Mouse (Mus musculus) c-Kit-negative CD71-positive TER-119-positive erythroid progenitor cells, embryonic 14.5 days (primary cell): Measurements from ENCODE around the gene Ptprj.
"Not testable (repeated sequence)": the region's sequence is repeated elsewhere in the genome, so short reads cannot be mapped to it uniquely, and the experiment has no call there.

ENCODE experiments used
- DNase-seq: peaks from one replicate; pipeline ENCODE4 v3.0.0-alpha.2; 2013; ENCODE audit warnings: low read depth, low spot score

The Ptprj gene

DNA sequence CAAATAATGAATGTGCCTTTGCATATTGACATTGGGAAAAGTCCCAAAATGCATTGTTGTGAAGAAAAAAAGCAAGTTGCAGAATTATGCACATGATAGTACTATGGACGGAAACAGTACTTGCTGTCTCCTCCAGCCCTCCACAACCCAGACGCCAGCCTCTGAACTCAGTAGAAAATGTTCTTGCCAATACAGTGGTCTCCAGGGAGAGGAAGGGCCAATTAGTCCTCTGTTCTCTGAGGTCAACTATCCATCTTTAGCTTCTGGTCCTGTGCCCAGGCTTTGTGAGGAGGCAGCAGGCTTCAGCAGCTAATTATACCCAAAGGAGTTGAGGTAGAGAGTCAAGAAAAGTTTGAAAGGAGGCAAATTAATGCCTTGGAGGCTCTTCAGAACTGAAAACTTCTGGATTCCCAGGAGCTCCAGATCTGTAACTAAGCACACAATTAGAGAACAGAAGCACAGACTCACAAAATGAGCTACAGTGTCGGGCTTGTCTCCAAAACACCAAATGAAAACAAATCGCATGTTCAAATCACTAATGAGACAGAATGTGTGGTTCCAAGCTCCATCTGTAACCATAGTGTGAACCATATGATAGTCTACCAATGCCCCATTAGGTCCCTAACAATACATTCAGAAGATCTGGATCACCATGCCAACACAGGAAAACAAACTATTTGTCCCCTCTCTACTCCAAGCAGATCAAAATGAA is 166.2 kb downstream of the Ptprj start:
- DNase-seq, result not testable (repeated sequence)

- not testable (repeated sequence) for DNase-seq
Measured at GRCm38 (mm10) chr2:90398633-90399107, 181.8 kb downstream of the Ptprj start, which contains the start of gene Olfr1274-ps. TSS of gene Olfr1274-ps (plus strand) at chr2:90398683.
